Mouse (Mus musculus): ENCODE measurements around the gene Satb2. TPM values are rescaled to one million over a fixed set of nuclear protein-coding genes. Genes with fewer than 3 reads are reported as not detected.

Gene Satb2
- polyA plus RNA-seq, 2 experiments from 2014 or later, result 0.09 to 0.13 TPM

DNA sequence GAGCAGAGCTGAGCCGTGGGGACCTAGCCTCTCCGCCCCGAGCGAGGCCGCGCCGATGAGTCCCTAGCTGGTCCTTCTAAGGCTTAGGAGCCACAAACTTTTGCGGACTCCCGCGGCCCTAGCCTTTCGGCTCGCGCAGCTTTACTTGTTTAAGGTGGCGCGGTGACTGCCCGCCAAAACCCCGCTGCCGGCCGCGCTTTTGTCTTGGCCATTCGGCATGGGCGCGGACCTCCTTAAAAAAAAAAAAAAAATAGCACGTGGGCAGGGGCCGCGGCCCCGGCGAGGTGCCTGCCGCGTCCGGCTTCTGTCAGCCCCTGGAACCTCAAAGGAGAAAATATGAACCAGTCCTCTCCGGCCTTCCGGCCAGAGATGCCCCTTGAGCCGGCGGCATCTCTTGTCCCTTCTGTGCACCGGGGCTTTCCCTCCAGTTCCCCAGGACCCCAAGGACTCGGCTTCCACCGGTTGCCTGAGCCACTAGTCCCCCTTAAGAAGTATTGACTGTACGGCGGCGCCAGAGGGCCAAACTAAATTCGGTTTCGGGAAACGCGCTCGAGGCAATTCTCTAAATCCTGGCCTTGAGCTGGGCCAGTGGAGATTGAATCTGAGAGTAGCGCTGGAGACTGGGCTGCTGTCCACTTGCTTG, 5.4 kb downstream of the Satb2 start:
- ATAC-seq, result peak; percentile 36

DNA sequence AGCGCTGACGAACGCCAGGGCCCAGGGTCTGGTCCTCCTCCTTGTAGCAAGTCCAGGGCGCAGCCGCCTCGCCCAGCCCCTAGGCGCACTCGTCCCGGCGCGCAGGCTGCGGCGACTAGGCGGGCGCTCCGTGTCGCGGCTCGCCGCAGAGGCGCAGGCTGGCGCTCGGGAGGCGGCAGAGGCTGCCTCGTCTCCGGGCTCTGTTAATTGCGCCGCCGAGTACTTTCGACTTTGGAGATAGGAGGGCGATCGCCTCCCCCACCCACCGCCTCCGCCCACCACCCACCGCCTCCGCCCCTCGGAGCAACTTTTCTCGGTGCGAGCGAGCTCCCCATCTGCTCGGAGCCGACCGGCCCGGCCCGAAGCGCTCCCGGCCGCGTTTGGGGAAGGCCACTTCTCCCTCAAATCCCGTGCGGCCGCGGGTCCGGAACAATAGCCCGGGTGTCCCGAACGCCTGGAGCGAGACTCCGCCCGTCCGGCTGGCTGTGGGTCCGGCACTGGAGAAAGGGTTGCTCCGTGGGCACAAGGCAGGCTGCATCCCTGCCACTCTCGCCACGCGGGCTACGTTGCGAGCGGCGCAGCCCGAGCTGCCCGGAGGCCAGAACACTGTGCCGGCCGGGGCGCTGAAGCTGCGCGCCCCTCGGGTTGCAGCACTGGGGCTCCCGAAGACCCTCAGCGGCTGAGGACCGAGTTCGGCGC, 6.0 kb downstream of the Satb2 start:
- ATAC-seq, result no peak

DNA sequence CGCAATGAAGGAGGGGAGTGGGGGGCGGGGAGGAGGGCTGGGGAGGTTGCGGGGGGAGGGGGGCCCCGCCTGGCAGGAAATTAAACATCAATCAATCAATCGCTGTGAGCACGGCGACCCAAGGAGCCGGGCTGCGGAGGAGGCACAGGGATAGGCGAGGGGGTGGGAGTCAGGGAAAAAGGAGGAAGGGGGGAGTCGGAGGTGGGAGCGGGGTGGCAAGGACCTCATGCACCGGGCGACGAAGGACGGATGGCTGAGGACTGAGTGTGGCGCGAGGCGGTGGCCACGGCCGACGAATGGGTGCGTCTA, 6.6 kb downstream of the Satb2 start:
- ATAC-seq, result no peak

DNA sequence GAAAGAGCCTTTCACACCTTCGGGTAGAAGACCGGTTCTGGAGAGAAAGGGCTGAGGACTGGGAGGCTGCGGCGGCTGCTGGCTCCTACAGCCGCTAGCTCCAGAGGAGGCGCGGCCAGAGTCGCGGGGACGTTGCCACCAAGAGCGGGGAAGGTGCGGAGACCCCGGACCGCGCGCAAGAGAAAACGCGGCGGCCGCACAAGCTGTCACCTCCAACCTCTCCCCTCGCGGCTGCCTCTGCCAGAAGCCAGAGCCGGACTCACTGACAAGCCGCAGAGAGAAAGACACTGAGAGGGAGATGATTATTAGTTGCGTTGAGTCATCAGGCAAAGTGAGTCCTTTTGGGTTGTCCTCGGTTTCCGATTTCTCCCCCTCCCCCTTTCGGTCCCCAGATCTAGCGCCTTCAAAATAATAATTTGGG, 7.0 kb downstream of the Satb2 start:
- no peak for ATAC-seq

DNA sequence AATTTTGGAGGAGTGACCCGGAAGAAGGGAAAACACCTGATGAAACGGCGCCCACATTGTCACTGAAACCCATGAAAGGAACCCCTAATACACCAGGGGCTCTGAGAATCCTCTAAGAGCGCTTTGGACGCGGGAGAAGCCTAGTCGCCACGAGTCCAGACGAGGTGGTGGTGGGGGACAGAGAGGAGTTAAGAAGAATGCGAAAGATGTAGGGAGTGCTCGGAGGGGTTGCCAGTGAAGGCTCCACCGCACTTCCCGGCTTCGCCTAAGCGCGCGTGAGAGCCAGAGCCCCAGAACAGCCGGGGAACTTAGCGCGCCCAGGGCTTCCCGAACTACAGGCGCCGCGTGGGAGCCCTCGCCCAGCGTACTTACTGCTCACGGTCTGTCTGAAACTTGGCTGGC, 7.7 kb downstream of the Satb2 start:
- no peak for ATAC-seq

DNA sequence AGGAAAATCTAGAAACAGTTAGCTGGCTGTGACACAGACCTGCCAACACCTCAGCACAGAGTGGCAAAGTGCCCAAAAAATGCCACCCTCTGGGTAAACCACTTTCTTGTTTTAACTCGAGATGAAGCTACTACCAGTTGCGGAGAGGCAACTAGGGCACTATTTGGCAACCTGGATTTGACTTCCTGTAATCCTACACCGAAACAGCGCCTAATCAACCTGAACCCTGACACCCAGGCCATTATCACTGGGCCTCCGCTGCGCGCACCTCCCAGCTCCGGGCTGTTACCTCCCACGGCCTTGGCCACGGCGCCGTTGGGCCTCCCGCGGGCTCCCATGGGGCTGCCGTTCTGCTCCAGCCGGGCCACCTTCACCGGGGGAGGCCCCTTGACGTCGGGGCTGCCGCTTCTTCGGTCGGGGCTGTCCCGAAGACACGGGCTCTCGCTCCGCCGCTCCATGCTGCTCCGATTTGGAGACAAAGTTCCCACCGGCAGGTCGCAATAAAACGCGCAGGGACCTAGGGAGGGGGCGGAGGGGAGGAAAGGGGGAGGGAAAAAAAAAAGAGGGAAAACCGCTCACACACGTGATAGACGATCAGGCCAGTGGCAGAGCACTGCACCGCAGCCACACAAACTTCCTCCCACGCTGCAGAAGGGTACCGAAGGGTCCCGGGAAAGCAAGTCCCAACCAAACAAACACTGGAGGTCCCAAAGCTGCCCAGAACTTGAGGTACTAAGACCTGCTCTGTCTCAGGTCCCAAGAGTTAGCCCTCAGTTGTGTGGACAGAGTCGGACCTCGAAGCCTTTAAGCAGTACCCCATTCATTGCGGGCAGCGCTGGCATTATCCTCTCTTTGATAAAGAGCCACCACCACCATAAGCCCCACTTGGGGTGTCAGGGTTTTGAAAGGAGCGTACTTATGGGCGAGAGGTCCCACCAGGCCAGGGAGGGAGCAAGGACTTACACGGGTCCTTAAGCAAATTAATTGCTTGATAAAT, 8.8 kb downstream of the Satb2 start:
- ATAC-seq, result no peak

DNA sequence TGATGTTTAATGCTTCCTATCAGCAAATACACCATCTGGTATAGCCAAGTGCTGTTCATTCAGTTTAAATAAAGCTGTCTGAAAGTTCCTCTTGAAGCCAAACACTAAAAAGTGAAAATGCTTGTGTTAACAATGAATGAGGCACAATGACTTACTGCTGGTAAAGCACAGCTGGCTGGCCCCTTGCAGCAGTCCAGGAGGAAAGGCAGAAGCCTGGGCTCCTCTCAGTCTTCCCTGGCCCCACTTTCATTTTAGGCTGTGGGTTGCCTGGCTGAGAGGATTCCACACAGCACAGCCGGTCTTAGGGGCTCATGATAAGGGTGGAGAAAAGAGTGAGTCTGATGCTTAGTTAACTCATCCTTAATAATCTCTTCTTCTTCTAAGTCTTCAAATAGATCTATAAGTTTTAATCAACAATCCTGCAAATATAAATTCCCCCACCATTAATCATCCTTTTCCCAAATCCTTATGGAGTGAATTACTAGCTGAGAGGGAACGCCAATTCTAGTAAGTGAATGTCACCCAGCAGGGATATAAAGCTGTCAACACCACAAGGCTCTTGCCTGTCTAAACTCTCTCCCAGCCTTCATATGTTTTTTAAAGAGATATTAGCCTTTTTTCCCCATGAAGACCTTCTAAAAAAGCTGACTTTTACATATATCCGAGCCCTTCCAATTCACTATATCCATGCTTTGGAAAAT, 12.4 kb downstream of the Satb2 start:
- ATAC-seq, result no peak

DNA sequence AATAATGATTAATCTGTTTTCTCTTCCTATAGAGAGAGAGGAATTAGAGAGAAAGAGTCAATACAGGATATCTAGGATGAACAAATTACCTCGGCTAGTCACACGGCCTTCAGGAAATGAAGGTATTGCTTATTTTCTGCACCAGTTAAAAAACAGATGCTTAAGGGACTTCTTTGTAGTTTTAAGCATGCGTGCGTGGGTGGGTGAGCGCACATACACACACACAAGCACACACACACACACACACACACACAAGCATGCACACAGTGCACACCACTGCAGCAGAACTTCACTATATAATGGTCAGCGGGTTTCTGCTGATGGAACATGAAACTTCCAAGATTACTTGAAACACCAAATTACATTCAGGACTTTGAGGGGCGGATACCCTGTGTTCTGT, 14.0 kb downstream of the Satb2 start:
- ATAC-seq, result no peak

DNA sequence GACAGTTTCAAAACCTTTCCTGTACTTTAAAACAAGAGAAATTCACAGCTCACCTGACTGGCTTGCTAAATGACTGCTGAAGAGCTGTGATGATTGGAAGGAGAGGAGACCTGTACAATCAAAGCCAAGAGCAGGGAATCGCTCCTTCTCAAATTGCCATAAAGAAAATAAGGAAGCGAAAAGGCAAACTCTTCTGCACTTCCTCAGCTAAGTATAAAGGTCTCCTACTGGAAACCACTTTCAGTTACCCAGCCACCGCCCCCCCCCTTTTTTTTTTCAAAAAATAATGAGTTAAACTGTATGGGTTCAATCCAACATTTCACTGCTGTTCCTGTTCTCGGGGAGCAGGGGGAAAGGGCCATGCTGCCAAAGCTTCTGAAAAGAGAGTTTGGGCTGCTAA, 15.2 kb downstream of the Satb2 start:
- no peak for ATAC-seq

DNA sequence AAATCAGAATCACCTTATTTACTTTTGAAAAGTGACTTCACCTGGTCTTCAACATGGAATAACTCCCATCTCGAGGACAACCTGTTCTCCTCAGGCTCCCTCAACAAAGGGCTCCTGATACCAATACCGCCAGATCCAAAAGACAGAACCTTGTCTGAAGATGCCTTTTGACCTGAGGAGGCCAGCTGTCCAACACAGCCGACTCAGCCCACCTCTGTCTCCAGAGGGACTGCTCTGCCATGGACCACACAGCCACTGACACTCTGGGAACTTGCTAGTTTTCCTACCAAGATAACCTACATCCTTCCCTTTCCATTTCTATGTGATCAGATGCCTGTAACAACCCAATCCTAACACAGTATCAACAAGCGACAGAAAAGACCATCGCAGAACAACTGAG, 19.5 kb downstream of the Satb2 start:
- ATAC-seq, result no peak

DNA sequence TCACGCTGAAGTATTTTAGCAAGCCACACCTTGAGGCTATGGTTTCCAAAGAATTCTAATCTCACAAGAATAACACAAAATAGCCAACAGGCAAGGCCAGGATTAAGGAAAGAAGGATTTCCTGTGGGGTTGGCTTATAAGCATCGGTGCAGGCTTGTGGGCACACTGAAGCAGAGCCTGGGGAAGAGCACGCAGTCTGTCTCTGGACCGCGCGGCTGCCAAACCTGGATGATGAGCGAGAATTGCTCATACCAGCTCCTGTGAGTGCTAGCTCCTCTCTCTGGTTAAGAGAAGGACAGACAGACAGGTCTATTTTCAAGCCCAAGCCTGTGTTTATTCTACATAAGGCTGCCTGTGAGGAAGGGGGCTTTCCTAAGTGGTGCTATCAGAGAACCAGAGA, 20.5 kb downstream of the Satb2 start:
- ATAC-seq, result no peak

DNA sequence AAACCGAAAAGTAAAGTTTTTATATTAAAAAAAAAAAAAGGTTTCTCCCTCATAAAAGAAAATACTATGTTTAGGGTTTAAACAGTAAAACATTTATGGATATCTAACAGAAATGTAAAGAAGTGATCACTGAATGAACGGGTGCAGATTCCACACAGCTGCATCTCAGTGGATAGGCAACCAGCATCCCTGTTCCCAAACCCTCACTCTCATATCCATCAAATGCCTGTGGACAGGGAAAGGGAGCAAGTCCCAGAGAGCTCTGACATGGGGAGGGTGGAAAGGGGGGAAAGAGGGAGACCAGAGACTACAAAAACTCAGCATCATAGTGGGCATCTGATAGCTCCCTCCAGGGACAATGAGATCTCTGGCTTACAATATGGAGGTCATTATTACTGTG, 21.6 kb downstream of the Satb2 start:
- no peak for ATAC-seq

DNA sequence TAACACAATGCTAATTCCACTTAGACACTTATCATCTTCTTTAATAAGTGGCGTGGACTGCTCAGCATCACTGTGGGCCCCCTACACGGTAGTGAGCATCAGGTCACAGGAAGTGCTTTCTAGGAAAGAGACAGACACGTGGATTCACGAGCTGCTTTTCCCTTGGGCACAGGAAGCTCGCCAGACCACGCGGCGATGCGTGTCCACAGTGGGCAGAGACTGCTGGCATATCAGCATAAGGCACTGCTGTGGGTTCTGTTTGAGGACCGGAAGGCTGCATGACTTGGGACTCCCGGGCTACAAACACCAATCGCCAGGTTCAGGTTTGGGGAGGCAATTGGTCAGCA, 22.7 kb downstream of the Satb2 start:
- ATAC-seq, result no peak

DNA sequence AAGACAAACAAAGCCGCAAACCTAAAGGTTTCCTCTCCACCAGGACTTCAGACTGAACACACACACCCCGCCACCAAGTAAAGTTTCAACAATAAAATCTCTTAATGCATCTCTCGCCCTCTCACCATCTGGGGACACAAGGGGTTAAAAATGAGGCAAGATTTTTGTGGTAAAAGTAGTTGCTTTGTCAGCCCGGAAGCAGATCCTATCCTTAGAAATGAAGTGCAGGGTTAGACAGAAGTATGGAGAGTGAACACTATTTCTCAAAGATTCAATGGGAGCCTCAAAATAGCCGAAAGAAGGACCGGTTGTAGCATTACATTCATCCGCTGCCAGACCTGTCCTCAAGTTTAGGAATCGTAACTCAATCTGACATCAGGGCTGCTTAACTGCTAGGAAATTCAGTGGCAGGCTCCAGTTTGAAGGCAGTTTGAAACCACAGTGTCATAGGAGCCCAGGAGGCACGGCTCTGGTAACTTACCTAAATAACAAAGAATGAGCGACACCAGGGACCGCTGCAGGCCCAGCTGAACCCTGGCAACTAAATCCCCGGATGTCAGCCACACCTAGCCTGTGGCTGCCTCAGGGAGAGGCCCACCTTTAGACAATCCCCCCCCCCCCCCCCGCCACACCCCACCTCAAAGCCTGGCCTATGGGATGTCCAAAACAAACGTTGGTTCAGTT, 23.3 kb downstream of the Satb2 start:
- ATAC-seq, result no peak

DNA sequence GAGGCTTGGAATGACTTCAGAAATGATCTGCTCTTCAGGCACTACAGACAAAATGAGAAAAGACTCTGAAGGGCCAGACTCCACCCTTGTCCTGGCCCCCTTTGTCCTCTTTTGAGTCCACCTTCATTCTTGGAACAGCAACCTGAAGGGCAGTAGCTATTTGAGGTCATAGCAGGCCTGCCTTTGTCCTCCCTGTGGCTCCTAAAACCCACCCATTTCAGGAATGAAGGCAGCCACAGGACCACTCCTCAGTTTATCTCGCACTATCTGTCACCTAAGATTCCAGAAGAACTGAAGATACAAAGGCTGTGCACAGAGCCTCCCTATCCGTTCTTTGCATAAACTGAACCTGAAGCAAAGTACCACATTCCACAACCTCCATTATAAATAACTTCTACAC, 24.9 kb downstream of the Satb2 start:
- ATAC-seq, result no peak

DNA sequence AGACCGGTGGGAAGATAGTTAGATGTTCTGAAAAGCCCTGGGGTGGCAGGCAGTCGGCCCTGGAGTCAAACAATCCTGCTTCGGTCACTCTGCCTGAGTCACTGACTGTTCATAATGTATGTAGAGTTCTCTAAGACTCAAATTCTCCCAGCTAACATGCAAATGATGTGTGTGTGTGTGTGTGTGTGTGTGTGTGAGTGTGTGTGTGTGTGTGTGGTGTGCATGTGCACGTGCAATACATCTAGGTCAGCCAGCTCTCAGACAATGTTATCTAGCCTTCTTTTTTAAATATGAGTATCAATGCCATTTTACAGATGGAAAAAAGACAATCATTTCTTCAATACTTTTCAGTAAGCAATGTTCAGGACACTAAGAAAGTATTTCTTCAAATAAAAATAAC, 26.5 kb downstream of the Satb2 start:
- ATAC-seq, result no peak

DNA sequence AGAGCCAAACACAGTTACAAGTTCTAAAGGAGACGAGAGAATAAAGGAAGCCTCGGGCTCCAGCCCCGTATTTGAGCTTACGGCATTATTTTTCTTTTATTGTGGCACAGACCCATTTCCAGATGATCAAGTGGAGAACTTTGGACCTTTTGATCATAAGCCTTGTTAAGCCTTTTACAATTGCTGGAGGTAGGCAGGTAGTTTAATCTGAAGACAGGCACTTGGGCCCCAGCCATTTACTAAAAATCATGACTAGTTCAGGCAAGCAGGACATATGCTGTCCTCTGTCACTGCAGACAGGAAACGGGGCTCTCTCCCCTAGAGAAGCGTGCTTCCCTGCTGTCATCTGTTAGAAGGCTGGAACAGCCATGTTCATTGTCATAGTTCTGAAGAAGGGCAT, 26.9 kb downstream of the Satb2 start:
- no peak for ATAC-seq

DNA sequence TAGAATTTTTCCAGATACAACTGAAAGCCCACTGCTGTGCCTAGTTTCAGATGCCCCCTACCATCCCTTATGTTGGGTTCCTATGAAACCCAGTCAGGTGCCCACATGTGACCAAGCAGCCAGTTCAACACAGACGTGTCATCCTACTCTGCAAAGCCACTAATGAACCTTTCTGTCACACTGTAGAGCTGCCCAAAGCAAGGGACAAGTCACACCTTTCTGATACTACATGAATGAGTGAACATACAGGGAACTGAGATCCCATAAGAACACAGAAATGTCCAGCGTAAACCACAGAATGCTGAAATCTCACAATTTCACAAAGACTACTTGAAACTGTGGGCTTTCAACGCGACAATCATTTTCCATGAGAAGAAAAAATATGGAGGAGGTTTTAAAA, 39.0 kb downstream of the Satb2 start:
- ATAC-seq, result no peak

DNA sequence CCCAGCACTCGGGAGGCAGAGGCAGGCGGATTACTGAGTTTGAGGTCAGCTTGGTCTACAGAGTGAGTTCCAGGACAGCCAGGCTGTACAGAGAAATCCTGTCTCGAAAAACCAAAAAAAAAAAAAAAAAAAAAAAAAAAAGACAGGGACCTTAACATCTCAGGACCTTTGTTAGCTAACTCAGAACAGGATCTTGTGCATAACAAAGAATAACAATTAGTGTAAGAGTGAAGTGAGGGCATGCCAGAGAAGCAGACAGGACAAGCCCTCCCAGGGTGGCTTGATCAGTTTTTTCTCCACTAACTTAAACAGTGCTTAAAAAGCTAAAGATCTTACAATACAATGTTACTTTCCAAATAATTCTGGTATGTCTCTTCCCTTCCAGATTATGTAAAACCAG, 40.0 kb downstream of the Satb2 start:
- no peak for ATAC-seq

DNA sequence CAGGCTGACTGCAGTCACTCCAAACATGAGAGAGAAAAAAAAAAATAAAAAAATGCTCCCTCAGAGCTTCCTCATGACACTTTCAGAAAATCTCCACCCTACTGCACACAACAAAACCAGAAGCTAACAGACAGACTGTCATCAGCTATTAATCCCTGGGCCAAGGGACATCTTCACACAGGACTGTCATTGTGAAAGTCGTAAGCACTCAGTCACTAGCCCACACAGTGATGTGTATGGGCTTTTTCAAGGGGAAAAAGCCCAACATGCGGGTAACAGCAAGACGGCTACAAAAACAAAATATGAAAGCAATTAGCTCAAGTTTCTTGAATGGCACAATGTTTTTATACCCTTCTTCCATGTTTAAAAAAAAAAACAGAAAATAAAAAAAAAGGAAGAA, 41.9 kb downstream of the Satb2 start:
- ATAC-seq, result no peak

DNA sequence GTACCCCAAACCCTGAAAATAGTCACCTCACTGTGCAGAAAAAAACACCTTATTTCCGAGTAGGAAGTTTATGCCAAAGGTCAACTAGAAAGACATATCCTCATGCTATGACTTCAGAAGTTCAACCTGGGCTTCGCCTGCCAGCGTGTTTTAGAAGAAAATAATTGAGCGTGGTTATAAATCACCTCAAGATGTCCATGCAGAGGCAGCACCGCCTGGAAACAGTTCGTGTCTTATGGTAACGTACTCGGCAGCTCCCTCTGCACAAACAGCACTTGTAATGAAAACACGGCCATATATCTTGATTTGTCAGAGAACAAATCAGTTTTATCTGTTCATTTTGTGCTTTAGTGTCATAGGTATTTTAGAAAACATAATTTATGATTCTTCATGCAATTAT, 44.6 kb downstream of the Satb2 start:
- no peak for ATAC-seq

DNA sequence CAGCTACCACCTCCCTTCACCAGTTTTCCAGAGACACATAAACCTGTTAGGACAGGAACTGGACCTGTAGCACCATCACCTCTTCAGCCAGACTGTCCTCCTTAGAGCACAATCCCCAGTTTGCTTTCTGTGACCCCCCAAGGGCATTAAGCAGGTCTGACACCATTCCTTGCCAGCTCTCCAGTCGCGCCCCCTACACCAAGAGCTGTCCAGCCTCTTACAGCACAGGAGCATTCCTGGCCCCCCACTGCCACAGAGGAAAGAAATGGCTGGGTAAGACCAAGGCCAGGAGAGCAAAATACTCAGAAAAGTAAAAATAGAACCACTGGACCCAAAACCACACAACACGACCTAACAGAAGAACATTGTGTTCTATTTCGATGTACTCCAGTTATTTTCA, 48.4 kb downstream of the Satb2 start:
- ATAC-seq, result no peak

DNA sequence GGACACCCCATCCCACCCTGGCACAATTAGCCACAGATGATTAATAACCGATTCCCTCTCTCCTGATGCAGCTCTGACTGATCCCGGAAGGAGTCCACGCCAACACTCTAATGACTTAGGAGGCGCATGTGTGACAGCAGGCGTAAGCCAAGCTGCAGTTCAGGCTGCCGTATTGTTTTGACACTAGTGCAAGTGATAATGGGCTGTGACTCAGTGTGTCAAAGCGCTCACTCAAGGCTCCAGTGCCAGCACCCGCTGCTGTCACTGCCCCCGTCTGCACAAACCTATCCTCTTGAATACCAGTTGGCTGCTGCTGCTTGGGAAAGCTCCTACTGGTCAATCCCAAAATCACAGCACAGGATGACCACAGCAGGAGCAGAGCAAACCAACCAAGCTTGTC, 49.7 kb downstream of the Satb2 start:
- ATAC-seq, result no peak
